ENCODE assay signal across 27 mouse cellular contexts in genomic region chr5:17857262-17857661, GRCm38 (mm10). TPM values are rescaled to one million over a fixed set of nuclear protein-coding genes. Genes with fewer than 3 reads are reported as not detected.
DNase-seq lines count a peak whose midpoint lies in the region; ATAC-seq and TF ChIP-seq lines count a peak whose summit lies in the region.
"Had no signal": no experiment of that assay in that cellular context is flagged by ENCODE, and none has a peak within 500 bp of the region (broad histone marks: within the 10 kb centered on the region; RNA-seq: fewer than 3 reads in every experiment).

No protein-coding gene starts in this region.

- no peak overlapping the region for H3K9ac ChIP-seq in lung, postnatal 0 days (replicated peaks; ENCODE audit: low read depth)
- H3K9ac ChIP-seq in kidney, embryonic 15.5 days = no peak overlapping the region
- H3K9ac ChIP-seq: embryonic facial prominence, embryonic 12.5 days; forebrain, embryonic 15.5 days; limb, embryonic 13.5 days; liver, embryonic 14.5 days; lung, embryonic 15.5 days; midbrain, embryonic 12.5 days; neural tube, embryonic 13.5 days had no signal

- no peak overlapping the region for H3K27ac ChIP-seq in lung, postnatal 0 days (ENCODE audit: low read length)
- H3K27ac ChIP-seq in gastrocnemius, adult 2 months = no peak overlapping the region
- H3K27ac ChIP-seq in kidney, embryonic 15.5 days = no peak overlapping the region
- H3K27ac ChIP-seq: embryonic facial prominence, embryonic 12.5 days; forebrain, embryonic 15.5 days; layer of hippocampus, adult 2 months; limb, embryonic 13.5 days; liver, embryonic 14.5 days; lung, embryonic 15.5 days; midbrain, embryonic 12.5 days; neural tube, embryonic 13.5 days had no signal

- no peak overlapping the region for H3K4me3 ChIP-seq in lung, postnatal 0 days (ENCODE audit: low read depth, low read length)
- H3K4me3 ChIP-seq in gastrocnemius, adult 2 months = no peak overlapping the region
- H3K4me3 ChIP-seq in kidney, embryonic 15.5 days (replicated peaks) = no peak overlapping the region
- H3K4me3 ChIP-seq: embryonic facial prominence, embryonic 12.5 days; forebrain, embryonic 15.5 days; layer of hippocampus, adult 2 months; limb, embryonic 13.5 days; lung, embryonic 15.5 days; midbrain, embryonic 12.5 days; neural tube, embryonic 13.5 days had no signal

- no peaks in the 10 kb centered on the region; the same call in 1 of the 2 replicates for H3K4me1 ChIP-seq in lung, postnatal 0 days (ENCODE audit: insufficient read depth, low read depth, low read length)
- H3K4me1 ChIP-seq in kidney, embryonic 15.5 days = no peaks in the 10 kb centered on the region
- H3K4me1 ChIP-seq: embryonic facial prominence, embryonic 12.5 days; forebrain, embryonic 15.5 days; limb, embryonic 13.5 days; lung, embryonic 15.5 days; midbrain, embryonic 12.5 days; neural tube, embryonic 13.5 days had no signal

- no peak overlapping the region for H3K4me2 ChIP-seq in lung, postnatal 0 days (replicated peaks; ENCODE audit: low read depth, low read length)
- H3K4me2 ChIP-seq in kidney, embryonic 15.5 days = no peak overlapping the region
- H3K4me2 ChIP-seq: embryonic facial prominence, embryonic 12.5 days; forebrain, embryonic 15.5 days; limb, embryonic 13.5 days; lung, embryonic 15.5 days; midbrain, embryonic 12.5 days; neural tube, embryonic 13.5 days had no signal

- DNase-seq in lung, postnatal 0 days (ENCODE audit: low spot score) = peak; percentile 33
- DNase-seq in lung, adult 18-20 months = no peak
- DNase-seq in gastrocnemius, adult 2 months = no peak
- DNase-seq in embryo, embryonic 11 days = no peak
- DNase-seq: adrenal gland, adult 8-10 months; cerebellum, adult 8-10 months; cerebellum, postnatal 25 days; gastrocnemius, postnatal 10 days; heart, postnatal 14 days; kidney, adult 18-20 months; kidney, postnatal 36 days; thymus, adult 18-20 months; thymus, postnatal 25 days had no signal

- TF ChIP-seq EP300 in lung, postnatal 0 days (IDR thresholded peaks at IDR 0.05) = no peak

- TF ChIP-seq CTCF in lung, postnatal 0 days (IDR thresholded peaks at IDR 0.05) = no peak
- TF ChIP-seq CTCF in gastrocnemius, adult 2 months (IDR thresholded peaks at IDR 0.05) = no peak

- no peaks in the 10 kb centered on the region for H3K36me3 ChIP-seq in lung, postnatal 0 days (ENCODE audit: insufficient read depth, low read length)
- H3K36me3 ChIP-seq in kidney, embryonic 15.5 days = no peaks in the 10 kb centered on the region
- H3K36me3 ChIP-seq: embryonic facial prominence, embryonic 12.5 days; forebrain, embryonic 15.5 days; limb, embryonic 13.5 days; lung, embryonic 15.5 days; midbrain, embryonic 12.5 days; neural tube, embryonic 13.5 days had no signal

- 83% methylated on average over 4 of the region's 4 CpGs for WGBS in lung, postnatal 0 days
- 82% methylated on average over 4 of the region's 4 CpGs for WGBS in kidney, embryonic 15.5 days

- intact Hi-C loops in gastrocnemius, adult 2 months (cut with DNase I) = no loop called here

- no peak for ATAC-seq in lung, postnatal 0 days
- peak; percentile 77 for ATAC-seq in common myeloid progenitor, adult 5-6 weeks (replicated peaks; ENCODE audit: low read depth, poor library complexity, severe bottlenecking)
- peak; percentile 80 for ATAC-seq in megakaryocyte progenitor cell, adult 5-6 weeks (replicated peaks; ENCODE audit: poor library complexity)
- no peak for ATAC-seq in kidney, embryonic 15.5 days (replicated peaks; ENCODE audit: low FRiP score)
- ATAC-seq: activated CD4-positive, CD25-positive, alpha-beta regulatory T cell, adult 4 months; CD4-positive, CD25-positive, alpha-beta regulatory T cell, adult 4 months; forebrain, embryonic 15.5 days; hindbrain, embryonic 16.5 days had no signal

- no peaks in the 10 kb centered on the region for H3K9me3 ChIP-seq in lung, postnatal 0 days (ENCODE audit: low read length)
- H3K9me3 ChIP-seq in kidney, embryonic 15.5 days (replicated peaks) = no peaks in the 10 kb centered on the region
- H3K9me3 ChIP-seq: embryonic facial prominence, embryonic 12.5 days; forebrain, embryonic 15.5 days; limb, embryonic 13.5 days; lung, embryonic 15.5 days; midbrain, embryonic 12.5 days; neural tube, embryonic 13.5 days had no signal

- no peaks in the 10 kb centered on the region for H3K27me3 ChIP-seq in lung, postnatal 0 days (replicated peaks; ENCODE audit: insufficient read depth, low read length)
- H3K27me3 ChIP-seq in kidney, embryonic 15.5 days = no peaks in the 10 kb centered on the region
- H3K27me3 ChIP-seq: embryonic facial prominence, embryonic 12.5 days; forebrain, embryonic 15.5 days; limb, embryonic 13.5 days; lung, embryonic 15.5 days; midbrain, embryonic 12.5 days; neural tube, embryonic 13.5 days had no signal

RNA-seq across cellular contexts. Expression of gene Cd36, which starts 31.3 kb away (rescaled TPM):
- 448 and 458 TPM in 2 replicates for polyA plus RNA-seq in lung, postnatal 0 days (2015; fragmentation: Nextera tagmentation; extraction: Ambion mirVana)
- 0.44 and 2.6 TPM in 2 replicates for total RNA-seq in common myeloid progenitor, adult 5-6 weeks (2017)
- 0.98 and 1.6 TPM in 2 replicates for total RNA-seq in megakaryocyte progenitor cell, adult 5-6 weeks (2015)
- 0.92 and 2.9 TPM in 2 replicates for total RNA-seq in megakaryocyte progenitor cell, adult 5-6 weeks (2017)
- total RNA-seq in gastrocnemius, adult 2 months (2021) = 100 to 1,000 TPM; 237 to 443 TPM
- 10.1 and 11.2 TPM in 2 replicates for polyA plus RNA-seq in kidney, embryonic 15.5 days (2015; fragmentation: Nextera tagmentation; extraction: Ambion mirVana)

Comparison
In these comparisons a context has a peak if more than half of its experiments do, and no peak if none do; other contexts are left out.
1. ATAC-seq: peak in common myeloid progenitor, adult 5-6 weeks (single experiment) and megakaryocyte progenitor cell, adult 5-6 weeks (single experiment); none in lung, postnatal 0 days (single experiment) and kidney, embryonic 15.5 days (single experiment).
2. RNA of gene Cd36, which starts 31.3 kb away (total RNA-seq): 237 to 443 TPM in gastrocnemius, adult 2 months; 0.44 to 2.6 TPM in common myeloid progenitor, adult 5-6 weeks and 0.92 to 2.9 TPM in megakaryocyte progenitor cell, adult 5-6 weeks; every median in the first group is over 10 times any median in the second.